Mouse (Mus musculus) heart, postnatal 25 days (tissue): ENCODE data around the gene Speer1. TPM values are rescaled to one million over a fixed set of nuclear protein-coding genes. Genes with fewer than 3 reads are reported as not detected.
"Not testable (repeated sequence)": the region's sequence is repeated elsewhere in the genome, so short reads cannot be mapped to it uniquely, and the experiment has no call there.

Experiments used
- DNase-seq: peaks from one replicate; pipeline ENCODE4 v3.0.0; 2022; ENCODE audit warnings: low spot score
- intact Hi-C: fragments of 180-260 bp; cut with DNase I; formaldehyde crosslinking; loops from one replicate; pipeline ENCODE4 v1.15.1; 2025
- total RNA-seq, 2 experiments: library from RNA; stranded (reverse); gene quantifications; 2 replicates each; pipeline ENCODE4 v1.2.3; 2021

Speer1 gene
- not detected for total RNA-seq

- DNase-seq, intact Hi-C loops: not testable (repeated sequence)
Measured at GRCm38 (mm10) chr5:11341216-11341615, at the start of gene Speer1. TSS of gene Speer1 (plus strand) at chr5:11341516.

Other genes starting within 250 kb of the Speer1 start
- not detected for gene Gm8879, start 213.9 kb upstream of the Speer1 start, total RNA-seq
- not detected for gene Gm5861, start 158.4 kb upstream of the Speer1 start, total RNA-seq
- gene Gm8890, start 85.5 kb upstream of the Speer1 start, total RNA-seq, result not detected
- not detected for gene Gm8897, start 74.9 kb downstream of the Speer1 start, total RNA-seq
- gene Gm8906, start 161.2 kb downstream of the Speer1 start, total RNA-seq, result not detected